Mouse (Mus musculus) hindbrain, embryonic 14.5 days (tissue): Measurements from ENCODE around the gene Rabep1. TPM values are rescaled to one million over a fixed set of nuclear protein-coding genes. Genes with fewer than 3 reads are reported as not detected.

Experiments
- ATAC-seq: fragments of 200-750 bp; cut with Nextera tagmentation; 2 replicates; pipeline ENCODE4 v1.8.0; 2017; ENCODE audit warnings: moderate number of reproducible peaks, mild to moderate bottlenecking, moderate TSS enrichment, moderate library complexity; ENCODE audit not compliant: low FRiP score
- DNase-seq: peaks from one replicate; pipeline ENCODE4 v3.0.0-alpha.2; 2015; ENCODE audit warnings: low spot score
- H3K27ac ChIP-seq: fragments of 300-500 bp; sonication (generic); 2 replicates; pipeline ENCODE4 v1.5.1; 2014; ENCODE audit warnings: mild to moderate bottlenecking, moderate library complexity
- H3K27me3 ChIP-seq: fragments of 300-500 bp; sonication (generic); 2 replicates; pipeline ENCODE4 v1.6.1; 2014; ENCODE audit warnings: mild to moderate bottlenecking, low read length, mixed read lengths; ENCODE audit not compliant: control insufficient read depth, insufficient read depth
- H3K36me3 ChIP-seq: fragments of 300-500 bp; sonication (generic); replicated peaks from 2 replicates; pipeline ENCODE4 v1.6.1; 2014; ENCODE audit not compliant: control insufficient read depth, insufficient read depth
- H3K4me1 ChIP-seq: fragments of 300-500 bp; sonication (generic); replicated peaks from 2 replicates; pipeline ENCODE4 v1.6.1; 2014; ENCODE audit warnings: antibody characterized with exemption, low read length, mixed read lengths; ENCODE audit not compliant: control insufficient read depth, insufficient read depth
- H3K4me2 ChIP-seq: fragments of 300-500 bp; sonication (generic); replicated peaks from 2 replicates; pipeline ENCODE4 v1.6.1; 2014; ENCODE audit warnings: mild to moderate bottlenecking, moderate library complexity
- H3K4me3 ChIP-seq: fragments of 300-500 bp; sonication (generic); replicated peaks from 2 replicates; pipeline ENCODE4 v1.5.1; 2014; ENCODE audit warnings: mild to moderate bottlenecking, low read length
- H3K9ac ChIP-seq: fragments of 300-500 bp; sonication (generic); 2 replicates; pipeline ENCODE4 v1.6.1; 2014
- H3K9me3 ChIP-seq: fragments of 300-500 bp; sonication (generic); 2 replicates; pipeline ENCODE4 v1.6.1; 2016; ENCODE audit warnings: low read length; ENCODE audit not compliant: control insufficient read depth
- WGBS: fragments of 180-500 bp; shearing (Covaris S2); extraction: QIAGEN DNeasy Blood & Tissue Kit; methylation state at CpG from one replicate; pipeline ENCODE4 v1.1.7; 2014; 5-methylcytosine and 5-hydroxymethylcytosine counted together
- polyA plus RNA-seq: library from polyadenylated mRNA; unstranded; fragments of >200 nt; fragmentation: Nextera tagmentation; extraction: Ambion mirVana; gene quantifications from 2 replicates; pipeline ENCODE4 v1.2.1, GENCODE M21; 2014

Rabep1 gene
- polyA plus RNA-seq = 77.5 and 86.4 TPM in 2 replicates

DNA sequence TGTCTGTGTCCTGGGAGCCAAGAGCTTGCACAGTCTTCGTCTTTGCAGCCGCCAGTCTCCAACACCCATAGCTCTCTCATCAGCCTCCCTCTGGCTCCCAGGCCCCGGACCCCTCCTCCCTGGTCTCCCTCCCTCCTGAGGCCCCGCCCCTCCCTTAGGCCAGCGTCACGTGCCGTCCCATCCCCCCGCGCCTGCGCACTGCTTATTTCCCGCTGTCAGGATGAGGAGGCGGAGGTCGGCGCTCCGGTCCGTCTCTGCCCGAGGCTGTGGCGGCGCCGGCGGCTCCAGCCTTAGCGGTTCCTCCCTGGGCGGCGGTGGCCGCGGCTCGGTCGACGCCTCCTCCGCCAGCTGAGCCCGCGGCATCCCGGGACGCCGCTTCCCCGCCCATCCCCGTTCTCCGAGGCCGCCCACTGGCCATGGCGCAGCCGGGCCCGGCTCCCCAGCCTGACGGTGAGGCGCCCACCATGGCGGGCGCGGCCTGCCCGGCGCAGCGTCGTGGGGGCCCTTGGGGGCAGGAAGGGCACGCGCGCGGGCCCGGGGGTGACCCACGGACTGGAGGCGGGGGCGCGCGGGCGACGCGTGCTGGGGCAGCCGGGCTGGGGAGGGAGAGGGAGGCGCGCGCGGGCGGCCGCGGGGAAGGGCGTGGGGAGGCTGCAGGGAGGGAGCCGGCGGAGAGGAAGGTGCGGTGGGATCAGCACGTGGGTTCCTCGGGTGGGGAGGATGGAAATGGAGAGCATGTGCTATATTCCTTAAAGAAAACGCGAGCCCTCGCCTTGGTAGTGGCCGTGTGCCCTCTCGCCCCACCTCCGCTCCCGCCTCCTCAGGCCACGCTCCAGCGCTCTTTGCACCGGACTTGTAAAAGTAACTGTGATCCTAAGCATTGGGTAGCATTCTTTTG is at the start of gene Rabep1:
Rabep1 (plus strand) TSS at position 220 of the 898 bp plus-strand sequence.
- H3K9ac ChIP-seq = peak within 1 kb of the TSS; percentile 97
- WGBS = under 1% methylated on average over 63 of the region's 88 CpGs
- H3K36me3 ChIP-seq = no peaks in the 10 kb centered on the region
- H3K9me3 ChIP-seq = no peaks in the 10 kb centered on the region
- H3K27me3 ChIP-seq = no peaks in the 10 kb centered on the region
- ATAC-seq (peak; percentile 96), DNase-seq (peak; percentile 93)
- H3K4me2 ChIP-seq = peak within 1 kb of the TSS; percentile 73
- peak within 1 kb of the TSS; percentile 88 for H3K27ac ChIP-seq
- peak within 1 kb of the TSS; percentile 91 for H3K4me3 ChIP-seq
- H3K4me1 ChIP-seq = peaks cover 18% of the 10 kb centered on the region

DNA sequence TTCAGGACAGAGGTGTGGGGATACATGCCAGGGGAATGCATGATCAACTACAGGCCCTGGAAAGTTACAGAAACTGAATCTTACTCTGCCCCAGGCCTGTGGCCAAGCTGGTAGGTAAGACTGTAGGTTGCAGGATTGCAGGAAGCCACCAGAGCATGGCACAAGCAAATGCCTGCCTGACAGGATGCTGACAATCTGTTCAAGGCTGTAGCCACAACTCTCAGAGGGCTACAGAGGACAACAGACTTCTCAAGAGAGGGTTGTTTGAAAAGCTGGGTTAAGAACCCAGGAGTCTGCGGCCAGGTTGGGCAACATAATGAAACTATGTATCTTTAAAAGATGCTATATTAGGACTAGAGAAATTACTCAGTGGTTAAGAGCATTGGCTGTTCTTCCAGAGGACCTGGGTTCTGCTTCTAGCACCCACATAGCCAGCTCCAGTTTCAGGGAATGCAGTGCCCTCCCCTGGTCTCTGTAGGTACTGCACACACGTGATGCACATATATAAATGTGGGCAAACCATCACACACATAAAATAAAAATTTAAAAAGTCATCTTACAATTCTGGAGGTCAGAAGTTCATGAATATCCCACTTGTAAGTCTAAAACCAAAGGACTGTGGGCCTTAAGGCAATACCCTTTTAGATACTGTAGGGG is 42.2 kb upstream of the Rabep1 start:
- no peaks in the 10 kb centered on the region for H3K36me3 ChIP-seq
- H3K27ac ChIP-seq = no peak overlapping the region
- ATAC-seq = no peak
- H3K9ac ChIP-seq = no peak overlapping the region
- WGBS = 98% methylated on average over 2 of the region's 2 CpGs
- H3K4me2 ChIP-seq = no peak overlapping the region
- no peaks in the 10 kb centered on the region for H3K9me3 ChIP-seq
- no peaks in the 10 kb centered on the region for H3K4me1 ChIP-seq
- DNase-seq = no peak
- no peaks in the 10 kb centered on the region for H3K27me3 ChIP-seq
- H3K4me3 ChIP-seq = no peak overlapping the region

DNA sequence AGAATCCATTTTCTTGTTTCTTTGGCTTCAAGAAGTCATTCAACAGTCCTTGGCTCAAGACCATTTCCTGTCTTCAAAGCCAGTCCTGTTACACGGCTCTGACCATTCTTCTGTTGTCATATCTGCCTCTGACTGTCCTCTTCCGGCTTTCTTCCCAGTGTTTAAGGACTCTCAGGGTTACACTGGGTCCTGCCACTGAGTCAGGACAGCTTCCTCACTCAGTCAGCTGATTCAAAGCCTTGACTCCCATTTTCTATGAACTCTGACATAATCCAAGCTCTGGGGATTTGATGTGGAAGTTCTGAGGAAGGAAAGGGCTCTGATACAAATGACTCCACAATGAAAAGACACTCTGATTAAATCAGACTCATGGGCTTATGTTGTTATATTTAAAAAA is 41.7 kb upstream of the Rabep1 start:
- no peak overlapping the region for H3K4me3 ChIP-seq
- H3K9me3 ChIP-seq = no peaks in the 10 kb centered on the region
- WGBS = 85% methylated on average over 2 of the region's 2 CpGs
- H3K9ac ChIP-seq = no peak overlapping the region
- DNase-seq = no peak
- no peaks in the 10 kb centered on the region for H3K4me1 ChIP-seq
- no peak for ATAC-seq
- H3K27me3 ChIP-seq = no peaks in the 10 kb centered on the region
- no peak overlapping the region for H3K27ac ChIP-seq
- no peaks in the 10 kb centered on the region for H3K36me3 ChIP-seq
- H3K4me2 ChIP-seq = no peak overlapping the region

DNA sequence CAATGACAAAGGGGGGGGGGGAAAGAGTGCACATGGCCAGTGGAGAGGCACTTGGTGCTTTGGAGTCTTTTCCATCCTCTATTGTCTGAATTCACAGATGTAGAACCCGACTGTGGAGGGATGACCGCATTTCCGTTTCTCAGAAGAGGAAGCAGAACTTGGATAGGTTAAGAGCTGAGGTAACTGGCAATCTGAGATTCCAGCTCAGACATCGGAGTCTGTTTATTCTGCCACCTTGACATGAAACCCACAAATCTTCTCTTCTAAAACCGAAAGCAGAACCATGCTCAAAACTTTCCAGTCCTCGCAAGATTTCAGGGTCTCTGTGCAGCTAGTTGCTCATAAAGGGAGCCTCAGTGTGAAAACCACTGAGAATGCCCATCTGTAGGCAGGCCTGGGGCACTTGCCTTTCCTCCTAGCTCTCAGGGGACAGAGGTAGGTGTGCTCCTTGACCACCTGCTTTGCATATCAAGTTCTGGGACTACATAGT is 40.8 kb upstream of the Rabep1 start:
- Histone ChIP-seq H3K27me3 (no peaks in the 10 kb centered on the region), H3K4me2 (no peak overlapping the region)

DNA sequence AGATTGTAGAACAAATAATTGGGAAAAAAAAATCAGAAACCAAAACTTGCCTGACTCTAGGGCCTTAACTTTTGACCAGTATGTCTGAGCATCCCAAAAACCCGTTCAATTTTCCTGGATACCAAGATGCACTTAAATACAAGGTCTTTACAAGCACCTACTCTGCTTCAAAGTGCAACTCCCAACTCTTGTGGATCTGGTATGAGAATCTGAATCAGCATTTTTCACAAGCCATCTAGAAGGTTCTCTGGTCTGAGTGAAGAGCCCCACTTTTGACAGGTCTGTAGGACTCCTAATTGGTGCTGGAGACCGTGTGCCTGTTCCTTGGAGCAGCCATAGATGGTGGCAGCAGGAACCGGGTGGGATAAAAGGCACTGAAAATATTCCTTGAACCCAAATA is 40.2 kb upstream of the Rabep1 start:
- H3K9ac ChIP-seq = no peak overlapping the region
- DNase-seq = no peak
- no peaks in the 10 kb centered on the region for H3K36me3 ChIP-seq
- H3K9me3 ChIP-seq = no peaks in the 10 kb centered on the region
- no peaks in the 10 kb centered on the region for H3K27me3 ChIP-seq
- ATAC-seq = no peak
- no peaks in the 10 kb centered on the region for H3K4me1 ChIP-seq
- no peak overlapping the region for H3K4me2 ChIP-seq
- no peak overlapping the region for H3K4me3 ChIP-seq
- no peak overlapping the region for H3K27ac ChIP-seq
- 83% methylated on average over 3 of the region's 3 CpGs for WGBS

More for the DNA sequence above, 40.8 kb upstream of the Rabep1 start:
- 88% methylated on average over 6 of the region's 6 CpGs for WGBS
- Histone ChIP-seq H3K27ac (no peak overlapping the region), H3K9me3 (no peaks in the 10 kb centered on the region), H3K36me3 (no peaks in the 10 kb centered on the region), H3K4me1 (no peaks in the 10 kb centered on the region), H3K9ac (no peak overlapping the region), H3K4me3 (no peak overlapping the region)
- no peak for DNase-seq
- no peak for ATAC-seq

DNA sequence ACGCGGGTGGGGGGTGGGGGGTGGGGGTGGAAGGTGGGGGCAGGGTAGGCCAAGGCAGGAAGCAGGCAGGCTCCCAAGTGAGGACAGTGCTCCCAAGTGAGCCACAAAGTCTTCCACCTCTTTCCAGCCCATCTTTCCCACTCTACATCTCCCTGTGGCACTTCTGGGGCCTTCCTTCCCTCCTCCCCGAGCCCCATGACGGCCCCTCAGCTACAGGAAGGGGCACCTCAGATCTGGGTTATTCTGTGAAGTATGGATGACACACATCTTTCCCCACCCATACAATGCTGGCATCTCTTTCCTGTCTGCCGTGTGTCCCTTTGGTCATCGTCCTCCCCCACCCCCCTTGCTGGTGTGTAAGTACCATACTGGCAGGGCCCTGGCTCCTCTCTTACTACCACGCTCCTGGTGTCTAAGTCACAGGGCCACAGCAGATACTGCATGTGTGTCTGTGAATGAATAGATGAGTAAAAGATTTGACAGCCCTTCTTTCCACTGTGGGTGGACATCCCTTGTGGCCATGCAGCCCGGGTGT is 38.9 kb upstream of the Rabep1 start:
- no peaks in the 10 kb centered on the region for H3K9me3 ChIP-seq
- no peak overlapping the region for H3K4me2 ChIP-seq
- H3K27ac ChIP-seq = no peak overlapping the region
- no peak for DNase-seq
- no peak for ATAC-seq
- H3K36me3 ChIP-seq = no peaks in the 10 kb centered on the region
- H3K27me3 ChIP-seq = no peaks in the 10 kb centered on the region
- WGBS = 82% methylated on average over 8 of the region's 8 CpGs
- no peak overlapping the region for H3K4me3 ChIP-seq
- H3K9ac ChIP-seq = no peak overlapping the region
- H3K4me1 ChIP-seq = no peaks in the 10 kb centered on the region

DNA sequence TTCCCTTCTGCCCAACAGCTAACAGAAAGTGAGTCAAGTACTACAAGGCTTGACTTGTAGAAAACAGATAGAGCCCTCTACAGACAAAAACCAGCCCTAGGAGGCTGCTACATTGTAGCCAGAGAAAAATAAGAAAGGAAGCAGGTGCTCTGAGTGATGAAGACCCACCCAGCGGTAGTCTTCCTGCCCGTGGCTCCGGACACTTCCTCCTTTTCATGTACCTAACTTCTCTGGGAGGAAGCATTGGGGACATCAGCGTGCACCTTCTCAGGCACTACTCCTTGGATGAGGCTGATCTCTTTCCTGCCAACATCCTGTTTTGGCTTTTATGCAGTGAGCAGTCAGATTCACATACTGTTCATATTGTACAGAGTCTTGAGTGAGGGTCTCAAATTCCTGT is 37.9 kb upstream of the Rabep1 start:
- H3K27ac ChIP-seq = no peak overlapping the region
- no peaks in the 10 kb centered on the region for H3K9me3 ChIP-seq
- DNase-seq (no peak), ATAC-seq (no peak)
- H3K4me2 ChIP-seq = no peak overlapping the region
- H3K4me1 ChIP-seq = no peaks in the 10 kb centered on the region
- no peaks in the 10 kb centered on the region for H3K36me3 ChIP-seq
- H3K27me3 ChIP-seq = no peaks in the 10 kb centered on the region
- no peak overlapping the region for H3K9ac ChIP-seq
- WGBS = 89% methylated on average over 4 of the region's 4 CpGs
- no peak overlapping the region for H3K4me3 ChIP-seq

DNA sequence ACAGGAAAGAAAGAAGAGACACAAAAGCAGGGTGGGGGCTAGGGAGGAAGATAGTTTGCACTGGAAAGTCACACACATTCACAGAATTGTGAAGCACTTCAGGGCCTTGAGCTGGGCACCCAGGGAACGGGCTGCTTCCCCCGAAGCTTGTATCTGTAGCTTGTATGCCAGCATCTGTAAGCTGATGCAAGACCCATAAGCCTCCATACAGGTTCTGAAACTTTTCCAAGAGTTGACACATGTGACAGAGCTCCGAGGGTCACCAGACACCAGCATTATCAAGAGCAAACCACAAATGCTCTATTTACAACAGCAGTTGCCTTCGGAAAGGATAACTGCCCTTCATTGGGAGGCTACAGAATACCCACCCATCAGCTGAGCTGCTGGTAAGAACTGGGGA is 36.9 kb upstream of the Rabep1 start:
- H3K27ac ChIP-seq = no peak overlapping the region
- 94% methylated on average over 4 of the region's 4 CpGs for WGBS
- H3K27me3 ChIP-seq = no peaks in the 10 kb centered on the region
- H3K4me1 ChIP-seq = no peaks in the 10 kb centered on the region
- H3K9me3 ChIP-seq = no peaks in the 10 kb centered on the region
- H3K9ac ChIP-seq = no peak overlapping the region
- H3K4me2 ChIP-seq = no peak overlapping the region
- ATAC-seq (no peak), DNase-seq (no peak)
- H3K4me3 ChIP-seq = no peak overlapping the region
- H3K36me3 ChIP-seq = no peaks in the 10 kb centered on the region

DNA sequence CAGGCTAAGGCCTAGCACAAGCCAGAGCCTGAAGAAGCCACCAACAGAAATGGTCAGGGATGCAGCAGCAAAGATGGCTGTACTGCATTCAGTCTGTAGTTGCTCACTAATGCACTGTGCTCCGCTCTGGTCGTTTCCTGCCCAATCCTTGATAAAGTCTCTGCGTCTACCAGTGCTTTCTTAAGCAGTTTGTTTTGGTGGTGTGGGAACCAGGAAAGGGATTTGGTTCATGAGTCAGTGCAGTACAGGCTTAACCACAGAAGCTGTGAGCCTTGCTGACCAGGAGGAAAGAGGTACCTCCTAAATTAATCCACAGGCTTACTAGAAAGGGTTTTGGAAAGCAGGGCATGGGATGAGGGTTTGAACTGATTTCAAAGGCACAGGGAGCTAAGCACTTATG is 36.5 kb upstream of the Rabep1 start:
- Histone ChIP-seq H3K36me3 (no peaks in the 10 kb centered on the region), H3K4me1 (no peaks in the 10 kb centered on the region), H3K4me3 (no peak overlapping the region), H3K27me3 (no peaks in the 10 kb centered on the region), H3K9me3 (no peaks in the 10 kb centered on the region), H3K9ac (no peak overlapping the region), H3K27ac (no peak overlapping the region), H3K4me2 (no peak overlapping the region)
- DNase-seq (no peak), ATAC-seq (no peak)
- WGBS = 78% methylated on average over 3 of the region's 3 CpGs
